ENCODE assay signal across 51 mouse cellular contexts in genomic region chr2:87642441-87642840, GRCm38 (mm10). TPM values are rescaled to one million over a fixed set of nuclear protein-coding genes. Genes with fewer than 3 reads are reported as not detected.
"Had no signal": no experiment of that assay in that cellular context is flagged by ENCODE, and none has a peak within 500 bp of the region (broad histone marks: within the 10 kb centered on the region; RNA-seq: fewer than 3 reads in every experiment).

No protein-coding gene starts in this region.

- H3K9me3 ChIP-seq: heart, embryonic 12.5 days; heart, embryonic 13.5 days; heart, embryonic 15.5 days; hindbrain, embryonic 10.5 days; hindbrain, embryonic 12.5 days; hindbrain, embryonic 13.5 days; hindbrain, embryonic 15.5 days; intestine, embryonic 15.5 days; kidney, embryonic 15.5 days had no signal

- H3K27me3 ChIP-seq: heart, embryonic 12.5 days; heart, embryonic 13.5 days; heart, embryonic 15.5 days; hindbrain, embryonic 12.5 days; hindbrain, embryonic 13.5 days; hindbrain, embryonic 15.5 days; intestine, embryonic 15.5 days; kidney, embryonic 15.5 days had no signal

- H3K4me3 ChIP-seq: heart, embryonic 12.5 days; heart, embryonic 13.5 days; heart, embryonic 15.5 days; hindbrain, embryonic 10.5 days; hindbrain, embryonic 12.5 days; hindbrain, embryonic 13.5 days; hindbrain, embryonic 15.5 days; intestine, embryonic 15.5 days; kidney, embryonic 15.5 days; layer of hippocampus, adult 2 months; left cerebral cortex, adult 2 months had no signal

- DNase-seq: heart, postnatal 10 days; heart, postnatal 14 days; heart, postnatal 36 days; heart, postnatal 4 days; kidney, adult 11 months; kidney, adult 18-20 months; kidney, adult 2 months; kidney, adult 8-10 months; kidney, adult 9 months; kidney, postnatal 10 days; kidney, postnatal 14 days; kidney, postnatal 25 days; kidney, postnatal 36 days; kidney, postnatal 4 days; layer of hippocampus, adult 9-11 months; layer of hippocampus, postnatal 36 days had no signal

- H3K4me2 ChIP-seq: heart, embryonic 11.5 days; heart, embryonic 12.5 days; heart, embryonic 13.5 days; heart, embryonic 15.5 days; hindbrain, embryonic 12.5 days; hindbrain, embryonic 13.5 days; hindbrain, embryonic 14.5 days; hindbrain, embryonic 15.5 days; intestine, embryonic 15.5 days; kidney, embryonic 15.5 days had no signal

- H3K36me3 ChIP-seq: heart, embryonic 12.5 days; heart, embryonic 13.5 days; heart, embryonic 15.5 days; hindbrain, embryonic 10.5 days; hindbrain, embryonic 12.5 days; hindbrain, embryonic 13.5 days; hindbrain, embryonic 15.5 days; intestine, embryonic 15.5 days; kidney, embryonic 15.5 days had no signal

- ATAC-seq: hindbrain, embryonic 16.5 days; hindbrain, postnatal 0 days; inflammation-experienced regulatory T-cells, adult 6 months; intestine, embryonic 15.5 days; intestine, embryonic 16.5 days; intestine, postnatal 0 days had no signal

- H3K9ac ChIP-seq: heart, embryonic 12.5 days; heart, embryonic 13.5 days; heart, embryonic 15.5 days; hindbrain, embryonic 12.5 days; hindbrain, embryonic 13.5 days; hindbrain, embryonic 14.5 days; hindbrain, embryonic 15.5 days; intestine, embryonic 15.5 days; kidney, embryonic 15.5 days had no signal

- H3K4me1 ChIP-seq: heart, embryonic 12.5 days; heart, embryonic 13.5 days; heart, embryonic 15.5 days; hindbrain, embryonic 10.5 days; hindbrain, embryonic 12.5 days; hindbrain, embryonic 13.5 days; hindbrain, embryonic 15.5 days; intestine, embryonic 15.5 days; kidney, embryonic 15.5 days had no signal

- H3K27ac ChIP-seq: heart, embryonic 13.5 days; heart, embryonic 15.5 days; hindbrain, embryonic 10.5 days; hindbrain, embryonic 12.5 days; hindbrain, embryonic 13.5 days; hindbrain, embryonic 14.5 days; hindbrain, embryonic 15.5 days; hindbrain, postnatal 0 days; intestine, embryonic 15.5 days; kidney, embryonic 15.5 days; kidney, postnatal 0 days; layer of hippocampus, adult 2 months; left cerebral cortex, adult 2 months had no signal

RNA-seq across cellular contexts. Expression of gene Olfr1133, which starts 4.7 kb away (rescaled TPM):
- total RNA-seq: heart, postnatal 10 days; heart, postnatal 14 days; heart, postnatal 25 days; heart, postnatal 36 days; heart, postnatal 4 days; hematopoietic stem cell, adult 5-6 weeks; hindbrain, postnatal 0 days; layer of hippocampus, adult 18-20 months; layer of hippocampus, adult 2 months; layer of hippocampus, adult 8-10 months; layer of hippocampus, postnatal 10 days; layer of hippocampus, postnatal 14 days; layer of hippocampus, postnatal 25 days; layer of hippocampus, postnatal 36 days; left cerebral cortex, adult 18-20 months; left cerebral cortex, adult 2 months had no signal
- polyA plus RNA-seq: heart, embryonic 11.5 days; heart, embryonic 12.5 days; heart, embryonic 13.5 days; heart, embryonic 14.5 days; heart, embryonic 15.5 days; heart, embryonic 16.5 days; heart, postnatal 0 days; hindbrain, embryonic 10.5 days; hindbrain, embryonic 11.5 days; hindbrain, embryonic 12.5 days; hindbrain, embryonic 13.5 days; hindbrain, embryonic 14.5 days; hindbrain, embryonic 15.5 days; hindbrain, embryonic 16.5 days; hindbrain, postnatal 0 days; inflammation-experienced regulatory T-cells, adult 6 months; intestine, embryonic 14.5 days; intestine, embryonic 15.5 days; intestine, embryonic 16.5 days; intestine, postnatal 0 days; kidney, adult 2 months; kidney, embryonic 14.5 days; kidney, embryonic 15.5 days; kidney, embryonic 16.5 days; kidney, postnatal 0 days; large intestine, adult 2 months had no signal

RNA-seq across cellular contexts. Expression of gene Olfr1132, which starts 5.1 kb away (rescaled TPM):
- total RNA-seq: heart, postnatal 10 days; heart, postnatal 14 days; heart, postnatal 25 days; heart, postnatal 36 days; heart, postnatal 4 days; hematopoietic stem cell, adult 5-6 weeks; hindbrain, postnatal 0 days; layer of hippocampus, adult 18-20 months; layer of hippocampus, adult 2 months; layer of hippocampus, adult 8-10 months; layer of hippocampus, postnatal 10 days; layer of hippocampus, postnatal 14 days; layer of hippocampus, postnatal 25 days; layer of hippocampus, postnatal 36 days; left cerebral cortex, adult 18-20 months; left cerebral cortex, adult 2 months had no signal
- polyA plus RNA-seq: heart, embryonic 11.5 days; heart, embryonic 12.5 days; heart, embryonic 13.5 days; heart, embryonic 14.5 days; heart, embryonic 15.5 days; heart, embryonic 16.5 days; heart, postnatal 0 days; hindbrain, embryonic 10.5 days; hindbrain, embryonic 11.5 days; hindbrain, embryonic 12.5 days; hindbrain, embryonic 13.5 days; hindbrain, embryonic 14.5 days; hindbrain, embryonic 15.5 days; hindbrain, embryonic 16.5 days; hindbrain, postnatal 0 days; inflammation-experienced regulatory T-cells, adult 6 months; intestine, embryonic 14.5 days; intestine, embryonic 15.5 days; intestine, embryonic 16.5 days; intestine, postnatal 0 days; kidney, adult 2 months; kidney, embryonic 14.5 days; kidney, embryonic 15.5 days; kidney, embryonic 16.5 days; kidney, postnatal 0 days; large intestine, adult 2 months had no signal

RNA-seq across cellular contexts. Expression of gene Olfr1131, which starts 15.5 kb away (rescaled TPM):
- total RNA-seq: heart, postnatal 10 days; heart, postnatal 14 days; heart, postnatal 25 days; heart, postnatal 36 days; heart, postnatal 4 days; hematopoietic stem cell, adult 5-6 weeks; hindbrain, postnatal 0 days; layer of hippocampus, adult 18-20 months; layer of hippocampus, adult 2 months; layer of hippocampus, adult 8-10 months; layer of hippocampus, postnatal 10 days; layer of hippocampus, postnatal 14 days; layer of hippocampus, postnatal 25 days; layer of hippocampus, postnatal 36 days; left cerebral cortex, adult 18-20 months; left cerebral cortex, adult 2 months had no signal
- polyA plus RNA-seq: heart, embryonic 11.5 days; heart, embryonic 12.5 days; heart, embryonic 13.5 days; heart, embryonic 14.5 days; heart, embryonic 15.5 days; heart, embryonic 16.5 days; heart, postnatal 0 days; hindbrain, embryonic 10.5 days; hindbrain, embryonic 11.5 days; hindbrain, embryonic 12.5 days; hindbrain, embryonic 13.5 days; hindbrain, embryonic 14.5 days; hindbrain, embryonic 15.5 days; hindbrain, embryonic 16.5 days; hindbrain, postnatal 0 days; inflammation-experienced regulatory T-cells, adult 6 months; intestine, embryonic 14.5 days; intestine, embryonic 15.5 days; intestine, embryonic 16.5 days; intestine, postnatal 0 days; kidney, adult 2 months; kidney, embryonic 14.5 days; kidney, embryonic 15.5 days; kidney, embryonic 16.5 days; kidney, postnatal 0 days; large intestine, adult 2 months had no signal

RNA-seq across cellular contexts. Expression of gene Olfr1134, which starts 15.8 kb away (rescaled TPM):
- total RNA-seq: heart, postnatal 10 days; heart, postnatal 14 days; heart, postnatal 25 days; heart, postnatal 36 days; heart, postnatal 4 days; hematopoietic stem cell, adult 5-6 weeks; hindbrain, postnatal 0 days; layer of hippocampus, adult 18-20 months; layer of hippocampus, adult 2 months; layer of hippocampus, adult 8-10 months; layer of hippocampus, postnatal 10 days; layer of hippocampus, postnatal 14 days; layer of hippocampus, postnatal 25 days; layer of hippocampus, postnatal 36 days; left cerebral cortex, adult 18-20 months; left cerebral cortex, adult 2 months had no signal
- polyA plus RNA-seq: heart, embryonic 11.5 days; heart, embryonic 12.5 days; heart, embryonic 13.5 days; heart, embryonic 14.5 days; heart, embryonic 15.5 days; heart, embryonic 16.5 days; heart, postnatal 0 days; hindbrain, embryonic 10.5 days; hindbrain, embryonic 11.5 days; hindbrain, embryonic 12.5 days; hindbrain, embryonic 13.5 days; hindbrain, embryonic 14.5 days; hindbrain, embryonic 15.5 days; hindbrain, embryonic 16.5 days; hindbrain, postnatal 0 days; inflammation-experienced regulatory T-cells, adult 6 months; intestine, embryonic 14.5 days; intestine, embryonic 15.5 days; intestine, embryonic 16.5 days; intestine, postnatal 0 days; kidney, adult 2 months; kidney, embryonic 14.5 days; kidney, embryonic 15.5 days; kidney, embryonic 16.5 days; kidney, postnatal 0 days; large intestine, adult 2 months had no signal

RNA-seq across cellular contexts. Expression of gene Olfr1135, which starts 31.0 kb away (rescaled TPM):
- total RNA-seq: heart, postnatal 10 days; heart, postnatal 14 days; heart, postnatal 25 days; heart, postnatal 36 days; heart, postnatal 4 days; hematopoietic stem cell, adult 5-6 weeks; hindbrain, postnatal 0 days; layer of hippocampus, adult 18-20 months; layer of hippocampus, adult 2 months; layer of hippocampus, adult 8-10 months; layer of hippocampus, postnatal 10 days; layer of hippocampus, postnatal 14 days; layer of hippocampus, postnatal 25 days; layer of hippocampus, postnatal 36 days; left cerebral cortex, adult 18-20 months; left cerebral cortex, adult 2 months had no signal
- polyA plus RNA-seq: heart, embryonic 11.5 days; heart, embryonic 12.5 days; heart, embryonic 13.5 days; heart, embryonic 14.5 days; heart, embryonic 15.5 days; heart, embryonic 16.5 days; heart, postnatal 0 days; hindbrain, embryonic 10.5 days; hindbrain, embryonic 11.5 days; hindbrain, embryonic 12.5 days; hindbrain, embryonic 13.5 days; hindbrain, embryonic 14.5 days; hindbrain, embryonic 15.5 days; hindbrain, embryonic 16.5 days; hindbrain, postnatal 0 days; inflammation-experienced regulatory T-cells, adult 6 months; intestine, embryonic 14.5 days; intestine, embryonic 15.5 days; intestine, embryonic 16.5 days; intestine, postnatal 0 days; kidney, adult 2 months; kidney, embryonic 14.5 days; kidney, embryonic 15.5 days; kidney, embryonic 16.5 days; kidney, postnatal 0 days; large intestine, adult 2 months had no signal
